Mouse (Mus musculus): Measurements from ENCODE around the gene Olfr403. TPM values are rescaled to one million over a fixed set of nuclear protein-coding genes. Genes with fewer than 3 reads are reported as not detected.
"Not testable (repeated sequence)": the region's sequence is repeated elsewhere in the genome, so short reads cannot be mapped to it uniquely, and the experiment has no call there.

Olfr403 gene
- polyA plus RNA-seq (2015; fragmentation: Nextera tagmentation; extraction: Ambion mirVana), result not detected in 2 replicates

DNA sequence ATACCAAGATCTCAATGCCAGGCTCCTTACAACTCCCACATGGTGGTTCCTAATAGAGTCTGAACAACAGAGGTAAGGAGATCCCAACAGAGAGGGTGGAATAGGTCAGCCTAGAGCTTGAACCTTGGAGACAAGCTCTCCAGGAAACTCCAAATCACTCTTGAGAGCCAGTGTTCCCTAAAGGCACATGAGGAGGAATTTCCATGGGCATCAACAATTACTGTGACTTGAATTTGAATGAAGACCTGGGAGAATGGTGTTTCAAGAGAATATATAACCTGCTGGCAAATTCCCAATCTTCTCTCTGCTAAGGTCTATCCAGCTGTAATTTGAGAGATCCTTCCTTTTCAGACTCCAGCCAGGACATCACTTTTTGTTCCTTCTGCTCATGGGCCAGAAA, at the start of gene Olfr403:
Gene Olfr403 (plus strand): TSS at position 301 of the 400 bp plus-strand sequence.
- no peak within 1 kb of the TSS for H3K27ac ChIP-seq
- ATAC-seq (replicated peaks; ENCODE audit: insufficient number of reproducible peaks, insufficient read depth, low FRiP score, low read depth), result no peak
- H3K27me3 ChIP-seq, result no peaks in the 10 kb centered on the region
- no peak within 1 kb of the TSS for H3K9ac ChIP-seq
- no peaks in the 10 kb centered on the region for H3K9me3 ChIP-seq (replicated peaks)
- no peaks in the 10 kb centered on the region for H3K36me3 ChIP-seq
- H3K4me3 ChIP-seq, result no peak within 1 kb of the TSS
- no peak within 1 kb of the TSS for H3K4me2 ChIP-seq
- H3K4me1 ChIP-seq (replicated peaks), result no peaks in the 10 kb centered on the region

DNA sequence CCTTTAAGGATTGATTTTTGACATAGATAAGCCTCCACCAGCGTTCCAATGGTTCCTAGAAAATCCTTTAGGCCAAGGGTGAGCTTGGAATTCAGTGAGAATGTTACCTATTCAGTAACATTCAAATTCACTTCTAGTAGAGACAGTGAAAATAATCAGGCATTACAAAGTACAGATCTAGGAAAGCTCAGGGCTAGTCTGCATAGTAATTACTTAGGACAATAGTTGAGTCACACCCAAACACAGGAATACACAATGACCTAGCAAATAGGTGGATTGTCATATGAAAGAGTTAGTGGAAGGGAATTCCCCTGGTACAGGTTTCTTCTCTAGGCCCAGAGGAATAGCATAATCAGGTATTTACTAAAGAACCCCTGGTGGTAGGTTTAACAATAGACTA, 46.0 kb upstream of the Olfr403 start:
- H3K4me1 ChIP-seq (replicated peaks); H3K9me3 ChIP-seq (replicated peaks); H3K27ac ChIP-seq; H3K4me3 ChIP-seq; H3K36me3 ChIP-seq; ATAC-seq (replicated peaks; ENCODE audit: insufficient number of reproducible peaks, insufficient read depth, low FRiP score, low read depth); H3K27me3 ChIP-seq; H3K9ac ChIP-seq; H3K4me2 ChIP-seq: not testable (repeated sequence)
- WGBS, result 19% methylated on average over 1 of the region's 1 CpGs

GRCm38 (mm10) chr11:74145866-74146265, 40.2 kb upstream of the Olfr403 start:
- no peak for ATAC-seq (replicated peaks; ENCODE audit: insufficient number of reproducible peaks, insufficient read depth, low FRiP score, low read depth)
- Histone ChIP-seq H3K27me3 (no peaks in the 10 kb centered on the region), H3K4me3 (no peak overlapping the region), H3K9me3 (replicated peaks) (no peaks in the 10 kb centered on the region), H3K4me2 (no peak overlapping the region), H3K9ac (no peak overlapping the region), H3K27ac (no peak overlapping the region), H3K4me1 (replicated peaks) (no peaks in the 10 kb centered on the region), H3K36me3 (no peaks in the 10 kb centered on the region)

DNA sequence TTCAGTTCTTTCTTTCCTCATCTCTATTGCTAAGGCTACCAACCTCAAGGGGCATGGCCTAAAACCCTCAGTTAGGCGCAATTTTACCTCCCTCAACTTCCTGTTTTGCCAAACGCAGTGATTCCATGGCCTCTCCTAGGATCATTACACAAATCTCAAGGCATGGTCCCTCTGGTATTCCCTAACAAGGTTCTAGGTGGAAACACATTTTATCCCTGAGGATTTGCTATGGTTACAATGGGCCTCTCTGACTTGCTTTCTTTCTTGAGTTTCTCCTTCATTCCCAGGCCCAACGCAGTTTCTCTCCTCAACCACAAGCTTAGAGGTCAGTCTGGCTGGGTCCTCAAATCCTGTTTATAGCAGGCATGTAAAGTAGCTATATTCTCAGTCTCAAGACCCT, 32.8 kb upstream of the Olfr403 start, which contains the start of gene Olfr402:
Gene Olfr402 (plus strand): TSS at position 301 of the 400 bp plus-strand sequence.
- no peaks in the 10 kb centered on the region; the same call in 1 of the 2 replicates for H3K9me3 ChIP-seq (replicated peaks)
- H3K4me3 ChIP-seq, result no peak within 1 kb of the TSS
- H3K27me3 ChIP-seq, result no peaks in the 10 kb centered on the region
- no peak for ATAC-seq (replicated peaks; ENCODE audit: insufficient number of reproducible peaks, insufficient read depth, low FRiP score, low read depth)
- H3K27ac ChIP-seq, result no peak within 1 kb of the TSS
- H3K36me3 ChIP-seq, result no peaks in the 10 kb centered on the region
- no peak within 1 kb of the TSS for H3K4me2 ChIP-seq
- H3K4me1 ChIP-seq (replicated peaks), result no peaks in the 10 kb centered on the region
- no peak within 1 kb of the TSS for H3K9ac ChIP-seq
- WGBS, result 48% methylated on average over 3 of the region's 3 CpGs

DNA sequence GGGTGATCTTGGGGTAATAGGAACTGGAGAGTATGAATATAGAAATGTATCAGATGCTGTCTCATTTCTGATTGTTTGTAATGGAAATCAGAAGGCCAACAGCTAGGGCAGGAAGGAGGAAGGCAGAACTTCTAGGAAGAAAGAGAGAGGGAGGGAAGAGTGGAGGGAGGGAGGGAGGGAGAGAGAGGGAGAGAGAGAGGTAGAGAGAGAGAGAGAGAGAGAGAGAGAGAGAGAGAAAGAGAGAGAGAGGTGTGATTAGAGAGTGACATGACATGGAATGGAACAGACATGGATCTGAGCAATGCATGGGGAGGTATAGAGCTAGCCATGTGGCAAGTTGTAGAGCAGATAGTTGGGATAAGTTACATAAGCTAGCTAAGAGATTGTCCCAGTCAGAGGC, 17.3 kb upstream of the Olfr403 start:
- no peak overlapping the region for H3K27ac ChIP-seq
- H3K9me3 ChIP-seq (replicated peaks), result no peaks in the 10 kb centered on the region
- H3K36me3 ChIP-seq, result no peaks in the 10 kb centered on the region
- no peak overlapping the region for H3K4me2 ChIP-seq
- H3K9ac ChIP-seq, result no peak overlapping the region
- H3K27me3 ChIP-seq, result no peaks in the 10 kb centered on the region
- no peak overlapping the region for H3K4me3 ChIP-seq
- ATAC-seq (replicated peaks; ENCODE audit: insufficient number of reproducible peaks, insufficient read depth, low FRiP score, low read depth), result no peak
- no peaks in the 10 kb centered on the region for H3K4me1 ChIP-seq (replicated peaks)

- Histone ChIP-seq H3K9ac (no peak overlapping the region), H3K4me2 (no peak overlapping the region), H3K4me3 (no peak overlapping the region), H3K36me3 (no peaks in the 10 kb centered on the region), H3K4me1 (replicated peaks) (no peaks in the 10 kb centered on the region), H3K27ac (no peak overlapping the region), H3K9me3 (replicated peaks) (no peaks in the 10 kb centered on the region), H3K27me3 (no peaks in the 10 kb centered on the region)
- WGBS, result 73% methylated on average over 4 of the region's 4 CpGs
- ATAC-seq (replicated peaks; ENCODE audit: insufficient number of reproducible peaks, insufficient read depth, low FRiP score, low read depth), result no peak
These were observed 2.9 kb upstream of the Olfr403 start for GRCm38 (mm10) chr11:74183168-74183567.

DNA sequence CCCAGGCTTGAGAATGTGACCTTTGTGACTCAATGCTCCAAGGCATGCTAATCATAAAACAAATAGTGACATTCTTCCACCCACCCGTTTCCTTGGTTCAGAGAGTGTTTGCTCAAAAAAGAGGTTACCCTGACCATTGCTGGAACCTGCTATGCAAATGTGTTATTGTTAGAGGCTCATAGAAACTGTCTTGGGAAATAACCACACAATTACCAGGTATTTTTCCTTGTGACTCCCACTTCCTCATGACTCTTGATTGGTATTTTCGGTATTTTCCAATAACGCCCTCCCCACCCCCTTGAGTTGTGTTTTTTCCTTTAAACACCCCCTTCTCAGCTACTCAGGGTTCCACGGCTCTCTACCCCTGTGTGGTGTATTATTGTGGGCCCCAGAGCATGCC, 2.3 kb upstream of the Olfr403 start:
- Histone ChIP-seq H3K27me3 (no peaks in the 10 kb centered on the region), H3K9ac (no peak overlapping the region), H3K27ac (no peak overlapping the region), H3K36me3 (no peaks in the 10 kb centered on the region), H3K4me1 (replicated peaks) (no peaks in the 10 kb centered on the region), H3K4me3 (no peak overlapping the region), H3K9me3 (replicated peaks) (no peaks in the 10 kb centered on the region), H3K4me2 (no peak overlapping the region)
- no peak for ATAC-seq (replicated peaks; ENCODE audit: insufficient number of reproducible peaks, insufficient read depth, low FRiP score, low read depth)
- WGBS, result 71% methylated on average over 4 of the region's 4 CpGs

DNA sequence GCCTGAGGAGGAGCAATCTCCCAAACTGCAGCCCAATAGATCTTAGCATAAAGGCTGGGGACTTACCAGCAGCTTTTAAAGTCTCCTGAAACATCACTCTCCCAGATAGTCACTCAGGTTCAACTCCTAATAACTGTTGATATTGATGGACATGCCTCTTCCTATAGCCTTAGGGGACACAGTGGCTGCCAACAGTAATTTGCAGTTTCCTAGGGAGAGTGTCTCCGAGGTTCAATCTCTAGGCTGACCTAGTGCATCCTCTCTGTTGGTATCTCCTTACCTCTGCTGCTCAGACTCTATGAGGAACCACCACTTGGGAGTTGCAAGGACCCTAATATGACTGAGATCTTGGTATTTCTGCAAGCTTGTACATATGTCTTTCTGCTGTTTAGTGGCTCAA, 25.2 kb downstream of the Olfr403 start, which contains the start of gene Olfr43:
Gene Olfr43 (minus strand): TSS at position 101 of the 400 bp plus-strand sequence.
- H3K4me2 ChIP-seq, result no peak within 1 kb of the TSS
- no peak within 1 kb of the TSS for H3K4me3 ChIP-seq
- H3K4me1 ChIP-seq (replicated peaks), result no peaks in the 10 kb centered on the region
- H3K9ac ChIP-seq, result no peak within 1 kb of the TSS
- H3K27me3 ChIP-seq, result no peaks in the 10 kb centered on the region
- no peaks in the 10 kb centered on the region for H3K36me3 ChIP-seq
- H3K27ac ChIP-seq, result no peak within 1 kb of the TSS
- 37% methylated on average over 1 of the region's 1 CpGs for WGBS
- no peaks in the 10 kb centered on the region; the same call in 1 of the 2 replicates for H3K9me3 ChIP-seq (replicated peaks)
- no peak for ATAC-seq (replicated peaks; ENCODE audit: insufficient number of reproducible peaks, insufficient read depth, low FRiP score, low read depth)

- Histone ChIP-seq H3K4me3 (no peak overlapping the region), H3K36me3 (no peaks in the 10 kb centered on the region), H3K27ac (no peak overlapping the region), H3K9me3 (replicated peaks) (no peaks in the 10 kb centered on the region), H3K4me2 (no peak overlapping the region), H3K9ac (no peak overlapping the region), H3K27me3 (no peaks in the 10 kb centered on the region), H3K4me1 (replicated peaks) (no peaks in the 10 kb centered on the region)
- WGBS, result 79% methylated on average over 3 of the region's 3 CpGs
- ATAC-seq (replicated peaks; ENCODE audit: insufficient number of reproducible peaks, insufficient read depth, low FRiP score, low read depth), result no peak
These were observed 55.2 kb downstream of the Olfr403 start for GRCm38 (mm10) chr11:74241201-74241600.

Other genes starting within 250 kb of the Olfr403 start
- gene Olfr23, start 249.6 kb upstream of the Olfr403 start, polyA plus RNA-seq (2015; fragmentation: Nextera tagmentation; extraction: Ambion mirVana), result not detected in 2 replicates
- not detected in 2 replicates for gene Olfr397, start 225.4 kb upstream of the Olfr403 start, polyA plus RNA-seq (2015; fragmentation: Nextera tagmentation; extraction: Ambion mirVana)
- not detected in 2 replicates for gene Olfr398, start 195.8 kb upstream of the Olfr403 start, polyA plus RNA-seq (2015; fragmentation: Nextera tagmentation; extraction: Ambion mirVana)
- not detected in 2 replicates for gene Olfr139, start 129.7 kb upstream of the Olfr403 start, polyA plus RNA-seq (2015; fragmentation: Nextera tagmentation; extraction: Ambion mirVana)
- not detected in 2 replicates for gene Olfr399, start 129.6 kb upstream of the Olfr403 start, polyA plus RNA-seq (2015; fragmentation: Nextera tagmentation; extraction: Ambion mirVana)
- not detected in 2 replicates for gene Zfp616, start 116.3 kb upstream of the Olfr403 start, polyA plus RNA-seq (2015; fragmentation: Nextera tagmentation; extraction: Ambion mirVana)
- not detected in 2 replicates for gene Olfr401, start 72.5 kb upstream of the Olfr403 start, polyA plus RNA-seq (2015; fragmentation: Nextera tagmentation; extraction: Ambion mirVana)
- not detected in 2 replicates for gene Olfr402, start 32.7 kb upstream of the Olfr403 start, polyA plus RNA-seq (2015; fragmentation: Nextera tagmentation; extraction: Ambion mirVana)
- not detected in 2 replicates for gene Olfr43, start 25.1 kb downstream of the Olfr403 start, polyA plus RNA-seq (2015; fragmentation: Nextera tagmentation; extraction: Ambion mirVana)
- gene Olfr406, start 73.6 kb downstream of the Olfr403 start, polyA plus RNA-seq (2015; fragmentation: Nextera tagmentation; extraction: Ambion mirVana), result not detected in 2 replicates
- gene Olfr59, start 97.5 kb downstream of the Olfr403 start, polyA plus RNA-seq (2015; fragmentation: Nextera tagmentation; extraction: Ambion mirVana), result not detected in 2 replicates
- gene Olfr410, start 151.8 kb downstream of the Olfr403 start, polyA plus RNA-seq (2015; fragmentation: Nextera tagmentation; extraction: Ambion mirVana), result not detected in 2 replicates
- not detected in 2 replicates for gene Olfr411, start 166.4 kb downstream of the Olfr403 start, polyA plus RNA-seq (2015; fragmentation: Nextera tagmentation; extraction: Ambion mirVana)
- gene Olfr412, start 175.8 kb downstream of the Olfr403 start, polyA plus RNA-seq (2015; fragmentation: Nextera tagmentation; extraction: Ambion mirVana), result not detected in 2 replicates